Mouse (Mus musculus): Measurements from ENCODE around the gene Gne.

Gene Gne

GRCm38 (mm10) chr4:44024241-44024640, 59.7 kb downstream of the Gne start:
- DNase-seq (ENCODE audit: low spot score in 2 of 2), result no peak

GRCm38 (mm10) chr4:44023681-44024080, 60.3 kb downstream of the Gne start:
- DNase-seq (ENCODE audit: low spot score in 2 of 2), result no peak

GRCm38 (mm10) chr4:44022766-44023165, 61.2 kb downstream of the Gne start:
- DNase-seq (ENCODE audit: low spot score in 2 of 2), result peak in 1 of 2 experiments; percentile 12

GRCm38 (mm10) chr4:44022323-44022722, 61.7 kb downstream of the Gne start:
- peak in 1 of 2 experiments; percentile 11 for DNase-seq (ENCODE audit: low spot score in 2 of 2)

- DNase-seq (ENCODE audit: low spot score in 2 of 2), result no peak
Measured at GRCm38 (mm10) chr4:44016791-44017190, 67.2 kb downstream of the Gne start.

- DNase-seq (ENCODE audit: low spot score in 2 of 2), result no peak
Measured at GRCm38 (mm10) chr4:44016071-44016470, 67.9 kb downstream of the Gne start.

GRCm38 (mm10) chr4:44013391-44014070, 70.4 kb downstream of the Gne start:
- DNase-seq (ENCODE audit: low spot score in 2 of 2), result no peak

- peak; percentile 90 to 91 for DNase-seq (ENCODE audit: low spot score in 2 of 2)
Measured at GRCm38 (mm10) chr4:44012376-44013367, 71.3 kb downstream of the Gne start.

GRCm38 (mm10) chr4:44011799-44012198, 72.2 kb downstream of the Gne start:
- no peak for DNase-seq (ENCODE audit: low spot score in 2 of 2)

- no peak for DNase-seq (ENCODE audit: low spot score in 2 of 2)
Measured at GRCm38 (mm10) chr4:44010893-44011292, 73.1 kb downstream of the Gne start.

GRCm38 (mm10) chr4:44010176-44010575, 73.8 kb downstream of the Gne start:
- no peak for DNase-seq (ENCODE audit: low spot score in 2 of 2)

- no peak for DNase-seq (ENCODE audit: low spot score in 2 of 2)
Measured at GRCm38 (mm10) chr4:44004623-44005409, 79.2 kb downstream of the Gne start.

- peak in 1 of 2 experiments; percentile 44 for DNase-seq (ENCODE audit: low spot score in 2 of 2)
Measured at GRCm38 (mm10) chr4:44004126-44004525, 79.9 kb downstream of the Gne start, which contains the start of gene Clta. Gene Clta (plus strand): TSS chr4:44004452.

- peak in 1 of 2 experiments; percentile 39 for DNase-seq (ENCODE audit: low spot score in 2 of 2)
Measured at GRCm38 (mm10) chr4:44003622-44004021, 80.4 kb downstream of the Gne start.

GRCm38 (mm10) chr4:43994342-43994741, 89.6 kb downstream of the Gne start:
- peak in 1 of 2 experiments; percentile 13 for DNase-seq (ENCODE audit: low spot score in 2 of 2)

GRCm38 (mm10) chr4:43993072-43993471, 90.9 kb downstream of the Gne start:
- DNase-seq (ENCODE audit: low spot score in 2 of 2), result peak in 1 of 2 experiments; percentile 55

- peak in 1 of 2 experiments; percentile 53 for DNase-seq (ENCODE audit: low spot score in 2 of 2)
Measured at GRCm38 (mm10) chr4:43988976-43989375, 95.0 kb downstream of the Gne start.

GRCm38 (mm10) chr4:43984326-43984725, 99.7 kb downstream of the Gne start:
- peak in 1 of 2 experiments; percentile 64 for DNase-seq (ENCODE audit: low spot score in 2 of 2)
